Mouse (Mus musculus): ENCODE data around the gene Mvb12b.
A peak's percentile ranks its signal among the peaks of the same experiment; 100 is the strongest.

Mvb12b gene

GRCm38 (mm10) chr2:33846635-33847034, 41.1 kb downstream of the Mvb12b start:
- no peak for DNase-seq (ENCODE audit: low spot score in 2 of 2)

GRCm38 (mm10) chr2:33843642-33844041, 44.1 kb downstream of the Mvb12b start:
- DNase-seq (ENCODE audit: low spot score in 2 of 2): no peak

- no peak for DNase-seq (ENCODE audit: low spot score in 2 of 2)
These were observed 44.7 kb downstream of the Mvb12b start for GRCm38 (mm10) chr2:33842983-33843577.

GRCm38 (mm10) chr2:33841980-33842379, 45.8 kb downstream of the Mvb12b start:
- no peak for DNase-seq (ENCODE audit: low spot score in 2 of 2)

GRCm38 (mm10) chr2:33840483-33840882, 47.3 kb downstream of the Mvb12b start:
- DNase-seq (ENCODE audit: low spot score in 2 of 2): no peak

GRCm38 (mm10) chr2:33839252-33839651, 48.5 kb downstream of the Mvb12b start:
- no peak for DNase-seq (ENCODE audit: low spot score in 2 of 2)

- DNase-seq (ENCODE audit: low spot score in 2 of 2): no peak
These were observed 50.4 kb downstream of the Mvb12b start for GRCm38 (mm10) chr2:33837297-33837696.

- no peak for DNase-seq (ENCODE audit: low spot score in 2 of 2)
These were observed 51.0 kb downstream of the Mvb12b start for GRCm38 (mm10) chr2:33836660-33837213.

- no peak for DNase-seq (ENCODE audit: low spot score in 2 of 2)
These were observed 52.7 kb downstream of the Mvb12b start for GRCm38 (mm10) chr2:33835038-33835437.

GRCm38 (mm10) chr2:33833902-33834301, 53.8 kb downstream of the Mvb12b start:
- DNase-seq (ENCODE audit: low spot score in 2 of 2): no peak

- DNase-seq (ENCODE audit: low spot score in 2 of 2): no peak
These were observed 57.9 kb downstream of the Mvb12b start for GRCm38 (mm10) chr2:33829870-33830269.

GRCm38 (mm10) chr2:33826777-33827176, 61.0 kb downstream of the Mvb12b start:
- no peak for DNase-seq (ENCODE audit: low spot score in 2 of 2)

- no peak for DNase-seq (ENCODE audit: low spot score in 2 of 2)
These were observed 62.7 kb downstream of the Mvb12b start for GRCm38 (mm10) chr2:33824935-33825514.

GRCm38 (mm10) chr2:33821677-33822607, 65.8 kb downstream of the Mvb12b start:
- peak; percentile 75 to 84 for DNase-seq (ENCODE audit: low spot score in 2 of 2)

- no peak for DNase-seq (ENCODE audit: low spot score in 2 of 2)
These were observed 67.3 kb downstream of the Mvb12b start for GRCm38 (mm10) chr2:33820450-33820849.

GRCm38 (mm10) chr2:33820037-33820436, 67.7 kb downstream of the Mvb12b start:
- DNase-seq (ENCODE audit: low spot score in 2 of 2): no peak

- DNase-seq (ENCODE audit: low spot score in 2 of 2): no peak
These were observed 69.4 kb downstream of the Mvb12b start for GRCm38 (mm10) chr2:33818385-33818784.

GRCm38 (mm10) chr2:33817663-33818346, 69.9 kb downstream of the Mvb12b start:
- no peak for DNase-seq (ENCODE audit: low spot score in 2 of 2)

- DNase-seq (ENCODE audit: low spot score in 2 of 2): no peak
These were observed 70.7 kb downstream of the Mvb12b start for GRCm38 (mm10) chr2:33817080-33817479.

GRCm38 (mm10) chr2:33814581-33814980, 73.2 kb downstream of the Mvb12b start:
- no peak for DNase-seq (ENCODE audit: low spot score in 2 of 2)

GRCm38 (mm10) chr2:33813501-33814240, 74.1 kb downstream of the Mvb12b start:
- DNase-seq (ENCODE audit: low spot score in 2 of 2): no peak

Data from frontal cortex, postnatal 10 days (tissue).